Mouse (Mus musculus) layer of hippocampus, adult 2 months (tissue): ENCODE data around the gene Nectin2. TPM values are rescaled to one million over a fixed set of nuclear protein-coding genes. Genes with fewer than 3 reads are reported as not detected.

Experiments used
- DNase-seq, 2 experiments: peaks; one replicate each; pipeline ENCODE4 v3.0.0; 2022; ENCODE audit warnings: low spot score in 2 of 2
- H3K27ac ChIP-seq: fragments of 200-600 bp; 2 replicates; pipeline ENCODE4 v1.8.1; 2022
- H3K4me3 ChIP-seq: fragments of 200-600 bp; 2 replicates; pipeline ENCODE4 v1.8.1; 2022; ENCODE audit warnings: mild to moderate bottlenecking
- CTCF ChIP-seq: fragments of 200-600 bp; conservative IDR thresholded peaks from 2 replicates; pipeline ENCODE4 v1.8.1; 2022; ENCODE audit warnings: antibody characterized with exemption, mild to moderate bottlenecking, moderate library complexity
- total RNA-seq, 2 experiments: library from RNA; stranded (reverse); gene quantifications; 2 replicates each; pipeline ENCODE4 v1.2.3; 2021

The Nectin2 gene
- total RNA-seq, 2 experiments from 2014 or later, result 4.5 to 5.9 TPM

DNA sequence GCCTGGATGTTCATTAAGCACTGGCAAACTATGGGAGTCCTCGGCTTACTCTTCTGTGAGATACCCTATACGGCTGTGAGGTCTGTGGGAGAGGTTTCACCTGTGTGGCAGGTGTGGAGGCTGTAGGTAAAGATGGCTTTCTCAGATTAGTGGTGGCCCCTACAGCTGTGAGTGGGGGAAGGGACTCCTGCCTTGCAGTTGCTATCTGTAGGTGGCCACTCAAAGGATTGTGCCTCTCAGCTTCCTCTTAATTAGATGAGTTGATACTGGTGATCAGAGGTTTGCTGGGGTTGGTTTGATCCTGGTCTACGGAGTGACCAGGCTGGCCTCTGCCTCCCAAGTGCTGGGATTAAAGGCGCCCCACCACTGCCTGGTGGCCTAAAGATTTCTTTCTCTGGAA, 45.8 kb downstream of the Nectin2 start:
- DNase-seq, result no peak
- TF ChIP-seq CTCF, result no peak
- no peak overlapping the region for H3K4me3 ChIP-seq

DNA sequence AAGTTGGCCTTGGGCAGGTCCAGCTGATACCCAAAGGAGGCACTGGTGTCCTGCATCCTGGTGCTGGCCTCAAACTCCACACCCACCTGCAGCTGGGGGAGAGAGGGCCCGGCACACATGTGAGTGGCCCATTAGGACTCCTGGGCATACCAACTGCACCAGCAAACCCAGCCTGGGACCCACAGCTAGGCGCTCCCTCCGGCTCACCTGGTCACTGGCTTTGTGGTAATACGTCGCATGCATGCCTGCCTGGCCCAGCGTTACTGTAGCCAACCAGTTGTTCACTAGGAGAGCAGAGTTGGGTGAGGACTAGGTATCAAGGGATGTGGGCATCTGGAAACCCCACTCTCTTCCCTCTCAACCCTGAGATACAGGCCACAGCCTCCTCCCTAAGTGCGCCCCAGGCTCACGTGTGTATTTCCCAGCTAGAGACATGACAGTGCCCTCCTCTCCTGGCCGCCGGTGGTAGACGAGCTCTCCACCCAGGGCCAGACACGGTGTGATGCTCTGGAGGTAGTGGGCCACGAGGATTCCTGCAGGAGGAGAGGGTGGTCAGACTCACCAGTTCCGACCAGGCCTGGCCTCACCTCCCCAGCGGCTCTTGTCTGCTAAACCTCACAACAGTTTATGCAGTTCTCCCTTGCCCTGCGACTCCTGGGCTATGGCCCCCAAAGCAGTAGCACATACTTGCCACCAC, 47.3 kb downstream of the Nectin2 start:
- Histone ChIP-seq H3K27ac (no peak overlapping the region), H3K4me3 (no peak overlapping the region)
- TF ChIP-seq CTCF, result no peak
- no peak for DNase-seq

More for the DNA sequence above, 45.8 kb downstream of the Nectin2 start:
- no peak overlapping the region for H3K27ac ChIP-seq

DNA sequence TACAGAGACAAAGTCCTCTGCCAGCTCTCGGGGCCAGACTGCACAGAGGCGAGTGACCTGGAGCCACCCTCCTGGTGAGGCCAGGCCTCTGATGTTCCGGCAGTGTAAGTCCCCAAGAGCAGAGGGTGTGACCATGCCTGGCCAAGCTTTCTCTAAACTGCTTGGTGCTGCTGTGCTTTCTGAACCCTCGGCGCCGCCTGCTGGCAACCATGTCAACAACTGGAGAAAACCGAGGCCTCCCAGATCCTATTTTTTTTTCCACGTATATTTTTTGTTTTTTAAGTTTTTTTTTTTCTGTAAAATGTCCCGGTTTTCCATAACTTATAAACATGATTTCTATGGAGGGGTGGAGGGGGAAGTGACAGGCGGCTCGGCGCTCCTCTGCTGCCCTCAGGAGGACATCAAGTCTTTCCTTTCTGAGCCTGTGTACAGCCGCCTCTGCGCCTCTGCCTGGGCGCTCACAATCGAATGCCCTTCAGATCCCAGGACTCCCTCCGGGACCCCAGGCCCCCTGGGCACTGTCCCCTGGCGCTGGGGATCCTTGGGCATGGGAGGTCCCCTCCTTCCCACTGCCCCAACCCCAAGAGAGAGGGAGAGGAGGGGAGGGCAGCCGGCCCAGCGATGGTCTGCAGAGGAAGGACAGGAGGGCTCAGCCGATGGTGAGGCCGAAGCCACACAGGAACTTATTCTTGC, 49.1 kb downstream of the Nectin2 start:
- H3K27ac ChIP-seq, result peak overlapping the region; percentile 91
- peak; percentile 85 for TF ChIP-seq CTCF
- DNase-seq, result peak; percentile 66 to 72
- H3K4me3 ChIP-seq, result no peak overlapping the region

DNA sequence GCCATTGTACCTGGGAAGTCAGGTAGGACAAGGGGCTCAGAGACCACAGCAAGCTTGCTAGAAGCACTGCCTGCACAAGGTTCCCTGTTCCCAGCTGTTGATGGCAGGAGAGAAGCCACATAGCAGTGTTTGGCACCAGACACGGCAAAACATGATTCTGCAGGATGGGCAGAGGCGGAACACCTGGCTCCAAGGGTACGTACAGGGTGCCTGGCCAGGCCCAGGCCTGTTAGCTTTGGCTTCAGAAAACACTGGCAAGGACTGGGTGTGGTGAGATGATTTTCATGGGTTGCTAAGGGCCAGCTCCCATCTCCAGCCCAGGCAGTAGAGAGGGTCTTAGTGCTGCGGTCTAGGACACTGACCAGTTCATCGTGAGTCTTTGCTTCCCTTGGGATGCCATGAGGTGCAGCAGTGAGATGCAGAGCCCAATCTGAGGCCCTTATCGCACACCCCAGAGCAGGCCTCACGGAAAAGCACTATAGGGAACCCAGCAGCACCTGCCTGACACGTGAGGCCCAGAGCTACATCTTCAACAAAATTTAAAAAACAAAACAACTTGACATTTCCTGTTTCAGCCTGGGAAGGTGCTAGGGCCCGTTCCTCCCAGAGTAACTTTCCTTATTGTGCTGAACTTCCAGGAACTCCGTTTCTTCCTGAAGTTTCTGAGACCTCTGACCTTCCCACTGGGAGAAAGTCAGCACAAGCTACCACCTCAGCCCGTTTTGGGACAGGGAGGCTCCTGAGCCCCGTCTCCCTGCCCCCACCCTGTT, 49.8 kb downstream of the Nectin2 start:
- no peak overlapping the region for H3K4me3 ChIP-seq
- DNase-seq, result no peak
- TF ChIP-seq CTCF, result no peak
- H3K27ac ChIP-seq, result peak overlapping the region; percentile 91

DNA sequence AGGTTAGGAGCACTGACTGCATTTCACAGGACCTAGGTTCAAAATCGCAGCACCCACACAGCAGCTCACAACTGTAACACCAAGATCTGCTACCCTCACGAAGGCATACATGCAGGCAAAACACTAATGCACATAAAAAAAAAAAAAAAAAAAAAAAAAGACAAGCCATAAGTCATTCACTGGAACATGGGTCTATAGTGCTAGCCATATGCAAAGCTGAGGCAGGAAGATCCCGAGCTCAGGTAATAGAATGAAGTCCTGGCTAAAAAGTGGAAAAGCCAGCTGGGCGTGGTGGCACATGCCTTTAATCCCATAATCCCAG, 50.5 kb downstream of the Nectin2 start:
- Histone ChIP-seq H3K4me3 (no peak overlapping the region; the same call in 1 of the 2 replicates), H3K27ac (peak overlapping the region; percentile 91)
- DNase-seq, result no peak
- TF ChIP-seq CTCF, result no peak

- peak within 1 kb of the TSS; percentile 91 for H3K27ac ChIP-seq
- no peak for TF ChIP-seq CTCF
Observed at GRCm38 (mm10) chr7:19698907-19699826, 51.1 kb downstream of the Nectin2 start, which contains the start of gene Apoe. TSS of gene Apoe (minus strand) at chr7:19699188.

DNA sequence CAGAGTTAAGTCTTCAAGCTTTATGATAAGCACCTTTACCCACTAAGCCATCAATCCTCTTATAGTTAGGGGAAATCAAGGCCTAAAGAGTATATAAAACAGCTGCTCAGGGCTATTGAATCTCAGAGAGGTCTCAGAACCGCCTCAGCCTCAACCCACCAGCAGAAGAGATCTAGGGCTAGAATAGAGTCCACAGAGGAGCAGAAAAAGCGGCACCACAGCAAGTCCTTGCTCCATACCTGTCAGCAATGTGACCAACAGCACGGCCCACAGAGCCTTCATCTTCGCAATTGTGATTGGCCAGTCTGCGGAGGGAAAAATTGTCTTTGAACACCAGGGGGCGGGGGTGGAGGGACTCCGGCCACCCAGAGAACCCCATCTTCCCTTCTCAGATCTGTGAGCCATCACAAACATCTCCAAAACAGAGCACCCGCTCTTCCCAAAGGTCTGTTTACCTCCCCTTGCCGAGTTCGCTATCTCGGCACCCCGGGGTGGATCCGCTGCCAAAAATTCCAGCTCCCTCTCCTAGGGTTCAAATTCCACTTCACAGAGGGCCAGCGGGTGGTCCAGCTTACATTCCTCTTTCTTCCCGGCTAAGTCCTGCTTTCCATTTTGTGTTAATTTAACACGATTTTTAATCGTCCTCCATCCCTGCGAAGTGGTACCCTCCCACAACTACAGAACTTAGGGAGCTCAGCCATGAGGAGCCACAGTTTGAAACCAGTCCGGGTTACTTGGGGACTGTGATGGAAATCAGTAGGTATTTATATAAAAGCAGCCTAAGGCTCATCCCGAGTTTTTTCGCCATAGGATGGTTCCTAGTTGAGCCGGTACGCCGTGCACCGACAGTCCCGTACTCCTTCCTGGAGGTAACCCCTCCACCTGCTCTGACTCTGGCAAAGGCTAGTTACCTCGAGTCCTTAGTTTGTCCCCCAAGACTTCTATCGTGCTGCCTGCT, 52.1 kb downstream of the Nectin2 start:
- DNase-seq, result no peak
- Histone ChIP-seq H3K27ac (peak overlapping the region; percentile 91), H3K4me3 (peak overlapping the region; percentile 60)
- TF ChIP-seq CTCF, result peak; percentile 52

More at GRCm38 (mm10) chr7:19698907-19699826, 51.1 kb downstream of the Nectin2 start, which contains the start of gene Apoe:
- H3K4me3 ChIP-seq, result peak within 1 kb of the TSS; percentile 60
- DNase-seq, result peak; percentile 60 to 86

GRCm38 (mm10) chr7:19696336-19696873, 53.9 kb downstream of the Nectin2 start:
- TF ChIP-seq CTCF, result no peak
- DNase-seq, result no peak
- peak overlapping the region; percentile 60 for H3K4me3 ChIP-seq
- H3K27ac ChIP-seq, result peak overlapping the region; percentile 91; the same call in 1 of the 2 replicates

DNA sequence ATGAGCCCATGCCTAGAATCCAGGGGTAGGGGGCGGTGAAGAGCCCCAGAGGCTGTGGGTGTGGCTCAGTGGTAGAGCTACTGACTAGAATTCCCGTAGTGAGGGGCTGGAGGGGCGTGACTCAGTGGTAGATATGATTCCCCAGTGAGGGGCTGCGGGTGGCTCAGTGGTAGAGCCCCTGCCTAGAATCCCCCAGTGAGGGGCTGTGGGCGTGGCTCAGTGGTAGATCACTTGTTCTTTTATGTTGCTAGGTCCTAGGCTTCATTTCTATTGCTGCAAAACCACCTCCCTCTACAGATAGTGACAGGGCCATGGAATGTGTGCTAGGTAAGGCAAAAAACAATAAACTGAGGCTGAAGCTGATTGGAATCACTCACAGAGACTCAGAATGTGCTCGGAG, 54.4 kb downstream of the Nectin2 start:
- Histone ChIP-seq H3K27ac (peak overlapping the region; percentile 91; the same call in 1 of the 2 replicates), H3K4me3 (peak overlapping the region; percentile 60)
- no peak for DNase-seq
- no peak for TF ChIP-seq CTCF

DNA sequence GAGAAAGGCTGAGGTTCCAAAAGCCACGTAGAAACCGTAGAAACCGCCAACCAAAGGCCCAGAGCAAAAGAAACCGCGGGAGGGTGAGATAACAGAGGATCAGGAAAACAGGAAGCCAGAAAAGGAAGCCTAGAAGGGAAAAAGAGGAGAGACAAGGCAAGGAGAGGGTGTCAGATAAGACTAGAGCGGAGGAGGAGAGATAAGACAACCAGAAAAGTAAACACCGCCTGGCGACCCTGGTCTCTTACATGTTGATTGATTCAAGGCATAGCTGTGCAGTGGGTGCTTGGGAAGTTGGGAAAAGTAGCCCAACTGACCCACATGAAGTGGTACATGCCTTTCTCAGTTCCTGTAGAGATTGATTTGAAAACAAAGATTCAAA, 55.1 kb downstream of the Nectin2 start:
- no peak for DNase-seq
- Histone ChIP-seq H3K4me3 (peak overlapping the region; percentile 60), H3K27ac (peak overlapping the region; percentile 78)
- TF ChIP-seq CTCF, result no peak
